In genomic region chr14:7918150-7918991, GRCm38 (mm10) we compare ENCODE assay signal across 1 mouse cellular context.
TF ChIP-seq lines count a peak whose summit lies in the region.

No protein-coding gene starts in this region.

TF ChIP-seq in CH12.LX, 34 proteins besides CTCF, POLR2A, EP300 and RAD21 (continued from another document):
- TF ChIP-seq KAT2A (IDR thresholded peaks at IDR 0.05; ENCODE audit: insufficient replicate concordance, low read length) (no peak), ETS1 (conservative IDR thresholded peaks at IDR 0.05; ENCODE audit: low read depth, low read length) (no peak), NRF1 (IDR thresholded peaks at IDR 0.05; ENCODE audit: low read depth, low read length) (no peak), SIN3A (IDR thresholded peaks at IDR 0.05; ENCODE audit: low read length) (no peak), TBP (conservative IDR thresholded peaks at IDR 0.05; ENCODE audit: low read depth, low read length) (no peak), MAX (IDR thresholded peaks at IDR 0.05; ENCODE audit: low read length) (no peak), USF1 (IDR thresholded peaks at IDR 0.05; ENCODE audit: low read depth, low read length) (no peak), POLR2AphosphoS2 (IDR thresholded peaks at IDR 0.05; ENCODE audit: low read depth, low read length) (no peak), MYC (IDR thresholded peaks at IDR 0.05; ENCODE audit: low read depth, low read length) (no peak), SMC3 (IDR thresholded peaks at IDR 0.05; ENCODE audit: low read depth, low read length) (no peak), ELF1 (IDR thresholded peaks at IDR 0.05; ENCODE audit: low read depth, low read length) (no peak), CHD2 (IDR thresholded peaks at IDR 0.05; ENCODE audit: low read length) (no peak)
